In genomic region chr7:51339841-51340540, GRCm38 (mm10) we compare ENCODE assay signal across 12 mouse cellular contexts.
DNase-seq lines count a peak whose midpoint lies in the region; ATAC-seq and TF ChIP-seq lines count a peak whose summit lies in the region.
"Had no signal": no experiment of that assay in that cellular context is flagged by ENCODE, and none has a peak within 500 bp of the region (broad histone marks: within the 10 kb centered on the region; RNA-seq: fewer than 3 reads in every experiment).

No protein-coding gene starts in this region.

- WGBS in kidney, adult 2 months, result 54% methylated on average over 7 of the region's 7 CpGs
- WGBS in kidney, embryonic 14.5 days, result 72% methylated on average over 7 of the region's 7 CpGs

- H3K9ac ChIP-seq in kidney, embryonic 14.5 days (ENCODE audit: low read depth, low read length), result no peak overlapping the region
- H3K9ac ChIP-seq: embryonic facial prominence, embryonic 13.5 days had no signal

- TF ChIP-seq POLR2A in kidney, adult 2 months (IDR thresholded peaks at IDR 0.05; ENCODE audit: low read depth, low read length), result no peak

- H3K4me3 ChIP-seq in kidney, adult 2 months (ENCODE audit: insufficient read depth, low read depth, low read length), result no peak overlapping the region
- H3K4me3 ChIP-seq in kidney, embryonic 14.5 days (ENCODE audit: low read length), result no peak overlapping the region
- H3K4me3 ChIP-seq: embryonic facial prominence, embryonic 13.5 days; limb, embryonic 10.5 days had no signal

- H3K4me1 ChIP-seq in kidney, adult 2 months (ENCODE audit: control insufficient read depth, insufficient read depth, low read length), result no peaks in the 10 kb centered on the region
- no peaks in the 10 kb centered on the region for H3K4me1 ChIP-seq in kidney, embryonic 14.5 days (ENCODE audit: control insufficient read depth, insufficient read depth, low read length)
- H3K4me1 ChIP-seq: embryonic facial prominence, embryonic 13.5 days; limb, embryonic 10.5 days had no signal

- no peak for ATAC-seq in kidney, embryonic 14.5 days (ENCODE audit: low FRiP score, low TSS enrichment)
- ATAC-seq: intestine, postnatal 0 days had no signal

- TF ChIP-seq CTCF in kidney, adult 2 months (conservative IDR thresholded peaks at IDR 0.05; ENCODE audit: insufficient read depth, insufficient read length, low read depth, low read length), result no peak

- H3K27me3 ChIP-seq in kidney, adult 2 months (replicated peaks; ENCODE audit: control insufficient read depth, insufficient read depth, low read length), result no peaks in the 10 kb centered on the region
- no peaks in the 10 kb centered on the region for H3K27me3 ChIP-seq in kidney, embryonic 14.5 days (ENCODE audit: control insufficient read depth, insufficient read depth, low read length)
- H3K27me3 ChIP-seq: embryonic facial prominence, embryonic 13.5 days had no signal

- H3K27ac ChIP-seq in kidney, adult 2 months (ENCODE audit: insufficient read depth, low read depth, low read length), result no peak overlapping the region
- no peak overlapping the region for H3K27ac ChIP-seq in kidney, embryonic 14.5 days (ENCODE audit: low read depth, low read length)
- H3K27ac ChIP-seq: embryonic facial prominence, embryonic 13.5 days; limb, embryonic 10.5 days had no signal

- no peak overlapping the region for H3K4me2 ChIP-seq in kidney, embryonic 14.5 days (replicated peaks; ENCODE audit: low read depth, low read length)
- H3K4me2 ChIP-seq: embryonic facial prominence, embryonic 13.5 days had no signal

- no peaks in the 10 kb centered on the region for H3K9me3 ChIP-seq in kidney, embryonic 14.5 days (ENCODE audit: control insufficient read depth, low read length)
- H3K9me3 ChIP-seq: embryonic facial prominence, embryonic 13.5 days; limb, embryonic 10.5 days had no signal

- H3K36me3 ChIP-seq in kidney, adult 2 months (ENCODE audit: control insufficient read depth, insufficient read depth, low read length), result no peaks in the 10 kb centered on the region
- H3K36me3 ChIP-seq in kidney, embryonic 14.5 days (ENCODE audit: control insufficient read depth, insufficient read depth, low read length), result no peaks in the 10 kb centered on the region
- H3K36me3 ChIP-seq: embryonic facial prominence, embryonic 13.5 days; limb, embryonic 10.5 days had no signal

- peak; percentile 68 for DNase-seq in kidney, adult 2 months
- peak; percentile 34 for DNase-seq in Muller cell, postnatal 12 days (ENCODE audit: inconsistent ontology term)
- DNase-seq in brain, adult 2 months (ENCODE audit: low read depth, low spot score), result peak; percentile 34
- DNase-seq in mesoderm, embryonic 11.5 days (ENCODE audit: low read depth, low spot score), result peak; percentile 11
- no peak for DNase-seq in adrenal gland, adult 2 months
- no peak for DNase-seq in right cerebral cortex, adult 18-20 months
- DNase-seq: cerebellum, adult 18-20 months; right cerebral cortex, postnatal 25 days had no signal

Comparison
In these comparisons a context has a peak if more than half of its experiments do, and no peak if none do; other contexts are left out.
1. DNase-seq: peak in kidney, adult 2 months (single experiment), Muller cell, postnatal 12 days (single experiment), brain, adult 2 months (single experiment) and mesoderm, embryonic 11.5 days (single experiment); none in adrenal gland, adult 2 months (single experiment) and right cerebral cortex, adult 18-20 months (single experiment).